Mouse (Mus musculus): ENCODE measurements around the gene Tsga8.

Gene Tsga8

GRCm38 (mm10) chrX:83487598-83487997 lies at the start of gene Tsga8:
Gene Tsga8 (minus strand): TSS chrX:83487924.
- DNase-seq (ENCODE audit: low spot score): no peak

All from urinary bladder, postnatal 10 days (tissue).